Mouse (Mus musculus) left cerebral cortex, postnatal 36 days (tissue): ENCODE results near the gene Hdgfl2. TPM values are rescaled to one million over a fixed set of nuclear protein-coding genes. Genes with fewer than 3 reads are reported as not detected.

Experiments
- DNase-seq, 2 experiments: peaks; one replicate each; pipeline ENCODE4 v3.0.0; 2021 to 2022; ENCODE audit warnings: low spot score in 2 of 2, mixed read lengths in 1 of 2
- intact Hi-C: fragments of 180-260 bp; cut with DNase I; formaldehyde crosslinking; loops from one replicate; pipeline ENCODE4 v1.15.1; 2025
- total RNA-seq, 2 experiments: library from RNA; stranded (reverse); gene quantifications; 2 replicates each; pipeline ENCODE4 v1.2.3; 2021

Hdgfl2 gene
- total RNA-seq: 100 to 1,000 TPM in 1 of 2 experiments, 10 to 100 TPM in 1; 95.2 to 109 TPM

DNA sequence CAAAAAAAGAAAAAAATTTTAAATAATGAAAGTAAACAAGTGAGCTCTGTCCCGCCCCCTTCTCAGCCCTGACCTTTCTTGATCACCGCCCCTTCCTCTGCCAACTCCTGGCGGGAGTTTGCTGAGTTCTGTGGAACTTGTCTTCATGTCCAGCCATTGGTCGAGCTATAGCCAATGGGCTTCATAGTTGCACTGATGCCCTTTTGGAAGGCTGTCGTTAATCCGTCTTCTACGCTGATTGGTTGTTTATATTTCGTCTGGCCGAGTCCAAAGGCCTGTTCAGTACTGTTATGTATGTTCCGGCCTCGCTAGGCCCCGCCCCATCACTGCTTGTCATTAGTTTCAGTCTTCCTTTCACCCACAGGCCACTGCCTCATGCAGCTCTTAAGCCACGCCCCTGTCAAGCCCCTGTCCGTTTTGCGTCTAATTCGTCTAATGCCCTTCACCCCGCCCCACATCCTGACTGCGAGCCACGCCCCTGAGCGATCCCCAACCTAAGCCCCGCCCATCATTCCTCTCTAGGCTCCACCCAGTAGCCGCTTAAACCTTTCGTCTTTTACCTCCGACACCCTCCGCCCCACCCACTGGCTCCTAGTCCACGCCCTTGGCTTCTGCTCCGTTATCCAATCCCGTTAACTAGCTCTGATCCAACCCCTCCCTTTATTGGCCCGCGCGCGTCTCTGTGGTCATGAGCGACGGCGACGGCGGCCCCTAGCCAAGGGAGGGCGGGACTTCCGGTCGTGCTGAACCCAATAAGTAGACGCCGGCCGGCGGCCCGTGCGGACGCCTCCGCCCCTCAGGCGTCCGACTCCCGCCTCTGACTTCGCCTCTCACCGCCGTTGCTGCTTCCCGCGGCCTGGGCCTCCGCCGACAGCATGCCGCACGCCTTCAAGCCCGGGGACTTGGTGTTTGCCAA is at the start of gene Hdgfl2:
Gene Hdgfl2, plus strand, starts transcription at position 755 of the 916 bp plus-strand sequence.
- DNase-seq: peak; percentile 98 to 99
- intact Hi-C loops: no loop called here

DNA sequence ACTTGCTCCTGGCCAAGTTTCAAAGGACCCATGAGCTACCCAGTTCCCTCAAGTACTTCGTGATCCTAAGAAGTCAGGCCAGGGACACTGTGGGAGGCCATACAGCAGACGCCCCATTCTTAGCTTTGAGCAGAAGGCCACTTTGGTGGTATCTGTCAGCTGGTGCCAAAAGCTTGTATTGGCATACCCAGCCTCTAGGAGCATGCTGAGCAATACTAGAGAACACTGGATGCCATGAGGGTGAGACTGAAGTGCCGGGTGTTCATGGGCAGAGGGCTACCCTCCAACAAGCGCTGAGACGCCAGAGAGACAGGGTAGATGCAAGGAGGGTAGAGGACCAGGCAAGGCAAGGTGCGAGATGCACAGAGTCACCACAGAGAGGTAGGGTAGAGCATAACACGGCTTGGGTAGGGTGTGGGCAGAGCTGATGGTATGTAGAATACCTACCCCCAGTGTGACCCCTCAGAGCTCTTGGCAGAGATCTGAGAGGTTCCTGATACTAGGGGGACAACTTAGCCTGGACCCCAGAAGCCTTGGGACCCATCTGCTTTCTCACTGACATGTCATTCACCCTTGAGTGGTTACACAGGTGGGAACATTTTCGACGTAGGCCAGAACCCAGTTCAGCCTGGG is 49.1 kb upstream of the Hdgfl2 start:
- intact Hi-C loops: no loop called here
- DNase-seq: no peak

DNA sequence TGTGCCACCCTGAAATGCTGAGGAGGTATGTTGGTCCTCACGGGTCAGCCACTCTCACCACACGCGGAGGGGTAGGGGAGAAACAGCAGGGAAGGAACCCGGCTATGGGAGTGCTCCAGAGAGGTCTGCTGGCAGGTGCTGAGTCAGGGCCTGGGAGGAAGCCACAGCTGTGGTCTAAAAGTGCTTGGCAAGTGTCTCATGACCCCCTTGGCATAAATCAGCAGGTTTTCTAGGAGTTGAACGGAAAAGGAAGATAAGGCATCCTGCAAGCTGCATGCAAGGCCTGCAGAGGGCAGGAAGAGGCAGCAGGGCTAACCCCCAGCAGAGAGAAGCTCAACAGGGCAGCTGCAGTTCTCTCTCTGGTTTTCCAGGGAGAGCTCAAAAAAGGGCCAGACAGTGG is 48.5 kb upstream of the Hdgfl2 start:
- DNase-seq: no peak
- intact Hi-C loops: no loop called here

- no peak for DNase-seq
- intact Hi-C loops: no loop called here
Measured at GRCm38 (mm10) chr17:56031431-56031830, 48.0 kb upstream of the Hdgfl2 start.

DNA sequence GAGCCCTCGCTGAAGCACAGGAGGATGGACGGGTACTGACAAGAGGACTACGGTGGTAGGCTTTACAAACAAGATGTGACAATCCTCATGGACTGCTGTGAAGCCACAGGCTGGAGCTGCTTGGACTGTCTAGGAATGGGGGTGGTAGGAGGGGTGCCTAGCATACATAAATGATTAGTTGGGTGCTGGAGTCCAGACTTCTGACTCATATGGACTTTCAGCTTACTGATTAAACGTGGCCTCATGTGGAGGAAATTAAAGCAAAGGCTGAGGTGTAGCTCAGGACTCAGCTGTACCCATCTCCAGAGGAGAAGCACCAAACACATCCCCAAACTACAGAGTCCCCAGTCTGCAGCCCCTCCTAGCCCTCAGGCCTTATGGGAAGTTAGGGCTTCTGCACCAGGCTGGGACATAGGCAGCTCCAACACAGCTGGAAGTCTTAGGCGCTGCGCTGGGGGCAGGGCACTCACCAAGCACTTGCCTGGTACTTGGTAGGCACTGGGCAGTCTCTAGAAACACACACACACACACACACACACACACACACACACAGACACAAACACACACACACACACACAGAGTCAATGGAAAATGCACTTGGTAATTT is 47.2 kb upstream of the Hdgfl2 start:
- DNase-seq: no peak
- intact Hi-C loops: no loop called here

GRCm38 (mm10) chr17:56032831-56033230 is 46.6 kb upstream of the Hdgfl2 start:
- no peak for DNase-seq
- intact Hi-C loops: no loop called here

DNA sequence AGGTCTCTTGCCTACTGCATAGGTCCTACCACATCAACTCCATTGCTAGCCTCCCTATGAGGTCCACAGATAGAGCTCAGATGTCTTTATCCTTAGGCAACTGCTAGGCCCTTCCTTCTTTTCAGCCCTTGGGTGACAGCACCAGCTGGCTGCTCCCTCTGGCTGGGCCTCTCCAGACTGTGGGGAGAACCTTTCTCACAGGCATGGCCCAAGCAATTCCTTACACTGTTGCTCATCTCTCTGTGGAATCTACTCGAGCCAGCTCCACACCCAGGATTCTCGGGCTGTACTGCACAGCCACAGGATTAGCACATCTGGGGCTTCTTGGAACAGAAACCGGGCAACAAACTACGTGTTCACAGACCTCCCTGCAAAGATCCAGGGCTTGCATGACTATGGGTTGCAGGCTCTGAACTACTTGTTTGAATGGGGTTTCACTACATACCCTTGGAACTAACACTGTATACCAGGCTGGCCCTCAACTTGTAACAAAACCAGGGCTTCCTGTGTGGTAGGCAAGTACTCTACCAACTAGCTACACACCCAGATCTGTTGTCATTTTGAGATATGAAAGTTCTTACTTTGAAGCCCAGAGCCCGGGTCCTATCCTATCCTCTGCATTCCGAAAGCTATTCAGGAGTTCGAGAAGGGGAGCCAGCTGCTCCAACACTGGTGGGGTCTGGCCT is 45.3 kb upstream of the Hdgfl2 start:
- DNase-seq: no peak
- intact Hi-C loops: no loop called here

DNA sequence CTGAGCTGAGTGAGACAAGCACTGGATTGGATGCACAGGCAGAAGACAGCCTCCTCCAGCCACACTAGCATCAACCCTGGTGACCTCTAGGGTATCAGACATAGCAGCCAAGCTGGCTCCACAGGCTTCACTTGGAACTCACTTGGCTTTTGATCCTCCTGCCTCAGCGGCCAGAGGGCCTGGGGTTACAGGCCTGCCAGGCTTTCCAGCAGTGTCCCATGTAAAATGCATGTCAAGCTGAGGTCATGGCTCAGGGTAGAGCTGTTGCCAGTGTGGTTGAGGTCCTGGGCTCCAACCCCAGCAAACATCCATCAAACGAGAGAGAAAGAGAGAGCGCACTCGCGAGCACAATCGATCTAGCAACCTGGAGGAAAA is 44.7 kb upstream of the Hdgfl2 start:
- no peak for DNase-seq
- intact Hi-C loops: no loop called here

GRCm38 (mm10) chr17:56035216-56035615 is 44.2 kb upstream of the Hdgfl2 start:
- no peak for DNase-seq
- intact Hi-C loops: no loop called here

GRCm38 (mm10) chr17:56036176-56036900 is 43.1 kb upstream of the Hdgfl2 start, which contains the start of gene Sh3gl1:
Gene Sh3gl1 (minus strand): TSS chr17:56036635.
- intact Hi-C loops: no loop called here

GRCm38 (mm10) chr17:56036901-56037287 is 42.5 kb upstream of the Hdgfl2 start:
- intact Hi-C loops: no loop called here
- DNase-seq: no peak

More at GRCm38 (mm10) chr17:56036176-56036900, 43.1 kb upstream of the Hdgfl2 start, which contains the start of gene Sh3gl1:
- DNase-seq: peak; percentile 100

DNA sequence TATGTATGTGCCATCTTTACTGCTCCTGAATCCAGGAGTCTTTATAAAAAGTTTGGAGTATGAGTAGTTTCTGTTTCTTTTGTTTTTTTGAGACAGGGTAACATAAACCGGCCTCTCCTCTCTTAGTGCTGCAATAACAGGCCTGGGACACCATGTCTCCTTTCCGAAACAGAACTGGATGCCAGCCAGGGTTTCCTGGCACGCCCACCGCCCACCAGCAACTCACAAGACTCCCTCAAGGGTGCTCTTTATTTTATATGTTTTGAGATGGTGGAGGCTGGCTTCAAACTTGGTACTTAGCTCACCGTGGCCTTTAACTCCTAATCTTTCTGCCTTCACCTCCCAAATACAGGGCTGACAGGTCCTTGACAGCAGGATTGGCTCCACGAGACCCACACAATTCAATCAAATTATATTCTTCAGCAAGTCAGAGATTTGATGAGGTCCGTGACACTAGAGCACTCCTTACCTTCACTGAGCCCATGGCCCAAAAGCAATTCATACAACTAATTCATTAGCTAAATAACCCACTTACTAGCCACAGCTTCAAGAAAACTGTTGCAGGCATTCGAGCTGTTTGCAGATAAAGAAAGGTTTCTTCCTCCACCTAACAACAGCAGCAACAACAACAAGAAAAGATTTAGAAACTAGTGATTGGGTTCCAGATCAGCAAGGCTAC is 40.7 kb upstream of the Hdgfl2 start:
- intact Hi-C loops: no loop called here
- DNase-seq: no peak

DNA sequence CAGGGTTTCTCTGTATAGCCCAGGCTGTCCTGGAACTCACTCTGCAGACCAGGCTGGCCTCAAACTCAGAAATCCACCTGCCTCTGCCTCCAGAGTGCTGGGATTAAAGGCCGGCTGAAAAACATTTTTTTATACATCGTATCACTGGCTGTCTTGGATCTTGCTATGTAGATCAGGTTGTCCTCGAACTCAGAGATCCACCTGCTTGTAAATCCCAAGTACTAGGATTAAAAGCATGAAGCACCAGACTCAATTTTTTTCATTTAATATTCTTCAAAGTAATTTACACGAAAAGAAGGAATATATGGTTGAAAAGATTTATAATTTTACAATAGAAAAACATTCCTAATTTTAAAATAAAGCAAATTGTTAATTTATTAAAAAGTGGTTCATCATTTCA is 40.1 kb upstream of the Hdgfl2 start:
- intact Hi-C loops: no loop called here
- DNase-seq: no peak

DNA sequence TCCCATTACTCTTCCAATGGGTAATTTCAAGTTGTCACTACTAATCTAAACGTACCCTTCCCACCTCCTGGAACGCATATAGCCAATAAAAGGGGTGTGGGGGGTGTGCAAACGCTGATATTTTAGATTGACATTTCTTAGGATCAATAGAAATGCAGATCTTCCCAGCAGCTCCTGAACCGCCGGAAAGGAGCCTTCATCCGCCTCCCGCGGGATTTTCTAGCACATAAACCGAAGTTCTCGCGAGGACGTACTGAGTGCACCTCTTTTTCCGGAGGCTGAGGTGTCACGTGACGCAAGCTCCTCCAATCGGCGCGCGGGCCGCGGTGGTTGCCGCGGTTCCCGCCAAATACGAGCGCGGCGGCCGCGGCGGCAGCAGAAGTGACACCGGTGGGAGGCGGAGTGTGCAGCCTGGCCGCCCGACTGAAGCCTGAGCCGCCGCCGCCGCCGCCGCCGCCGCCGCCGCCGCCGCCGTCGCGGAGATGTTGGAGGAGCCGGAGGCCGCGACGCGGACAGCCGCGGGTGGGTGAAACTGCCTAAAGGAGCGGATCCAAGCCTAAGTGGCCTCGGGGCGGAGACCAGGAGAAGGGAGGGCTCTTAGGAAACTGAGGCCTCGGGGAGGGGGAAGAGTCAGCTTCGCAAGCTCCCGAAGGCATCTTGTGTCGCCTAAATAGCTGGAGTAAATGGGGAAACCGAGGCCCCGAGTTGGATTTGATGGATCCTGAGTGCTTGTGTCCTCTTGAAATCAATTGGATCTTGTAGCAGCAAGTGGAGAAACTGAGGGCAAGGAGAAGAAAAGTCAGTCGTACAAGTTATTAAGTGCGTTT is 39.2 kb upstream of the Hdgfl2 start, which contains the start of gene Chaf1a:
Gene Chaf1a, plus strand, starts transcription at position 410 of the 827 bp plus-strand sequence.
- DNase-seq: peak; percentile 94 to 95
- intact Hi-C loops: loop anchor here (2.0 kb wide), 1 partner anchor 35 kb away; the partner anchor contains the start of gene Ubxn6

GRCm38 (mm10) chr17:56040857-56041163 is 38.6 kb upstream of the Hdgfl2 start:
- DNase-seq: no peak
- intact Hi-C loops: loop anchor here (2.0 kb wide), 1 partner anchor 34 kb away; the partner anchor contains the start of gene Ubxn6

GRCm38 (mm10) chr17:56051369-56051768 is 28.1 kb upstream of the Hdgfl2 start:
- intact Hi-C loops: no loop called here
- DNase-seq: no peak

GRCm38 (mm10) chr17:56054938-56055337 is 24.5 kb upstream of the Hdgfl2 start:
- intact Hi-C loops: no loop called here
- no peak for DNase-seq
